Mouse (Mus musculus) spleen, adult 18-20 months (tissue): ENCODE data around the gene Peak1.
A peak's percentile ranks its signal among the peaks of the same experiment; 100 is the strongest.

ENCODE experiments used
- DNase-seq, 2 experiments: peaks; one replicate each; pipeline ENCODE4 v3.0.0; 2022; ENCODE audit warnings: mixed read lengths in 2 of 2

Peak1 gene

GRCm38 (mm10) chr9:56191498-56192455 lies 226.1 kb downstream of the Peak1 start:
- no peak for DNase-seq

GRCm38 (mm10) chr9:56180118-56180781 lies 237.6 kb downstream of the Peak1 start:
- no peak for DNase-seq

GRCm38 (mm10) chr9:56179416-56180117 lies 238.3 kb downstream of the Peak1 start:
- DNase-seq, result no peak

GRCm38 (mm10) chr9:56177354-56177753 lies 240.5 kb downstream of the Peak1 start:
- no peak for DNase-seq

GRCm38 (mm10) chr9:56175316-56175715 lies 242.6 kb downstream of the Peak1 start:
- DNase-seq, result no peak

- no peak for DNase-seq
These were observed 250.2 kb downstream of the Peak1 start for GRCm38 (mm10) chr9:56167690-56168089.

GRCm38 (mm10) chr9:56166161-56166560 lies 251.7 kb downstream of the Peak1 start:
- DNase-seq, result no peak

GRCm38 (mm10) chr9:56165377-56165776 lies 252.5 kb downstream of the Peak1 start, which contains the start of gene Tspan3:
Tspan3 (minus strand) TSS chr9:56165477.
- DNase-seq, result no peak

- DNase-seq, result peak; percentile 66 to 75
These were observed 257.3 kb downstream of the Peak1 start for GRCm38 (mm10) chr9:56160341-56161141.

- no peak for DNase-seq
These were observed 258.4 kb downstream of the Peak1 start for GRCm38 (mm10) chr9:56159456-56159855.

- DNase-seq, result no peak
These were observed 259.8 kb downstream of the Peak1 start for GRCm38 (mm10) chr9:56158077-56158476.

- no peak for DNase-seq
These were observed 263.3 kb downstream of the Peak1 start for GRCm38 (mm10) chr9:56154572-56154971.

- no peak for DNase-seq
These were observed 265.3 kb downstream of the Peak1 start for GRCm38 (mm10) chr9:56152482-56153007.

- DNase-seq, result no peak
These were observed 266.0 kb downstream of the Peak1 start for GRCm38 (mm10) chr9:56151745-56152481.
